Mouse (Mus musculus) left cerebral cortex, postnatal 4 days (tissue): ENCODE measurements around the gene Lrg1. TPM values are rescaled to one million over a fixed set of nuclear protein-coding genes. Genes with fewer than 3 reads are reported as not detected.

Source experiments
- DNase-seq: peaks from one replicate; pipeline ENCODE4 v3.0.0-alpha.2; 2022
- intact Hi-C: fragments of 180-260 bp; cut with DNase I; formaldehyde crosslinking; loops from one replicate; pipeline ENCODE4 v1.15.1; 2025
- total RNA-seq, 2 experiments: library from RNA; stranded (reverse); gene quantifications; 2 replicates each; pipeline ENCODE4 v1.2.3; 2021

Gene Lrg1
- not detected for total RNA-seq

DNA sequence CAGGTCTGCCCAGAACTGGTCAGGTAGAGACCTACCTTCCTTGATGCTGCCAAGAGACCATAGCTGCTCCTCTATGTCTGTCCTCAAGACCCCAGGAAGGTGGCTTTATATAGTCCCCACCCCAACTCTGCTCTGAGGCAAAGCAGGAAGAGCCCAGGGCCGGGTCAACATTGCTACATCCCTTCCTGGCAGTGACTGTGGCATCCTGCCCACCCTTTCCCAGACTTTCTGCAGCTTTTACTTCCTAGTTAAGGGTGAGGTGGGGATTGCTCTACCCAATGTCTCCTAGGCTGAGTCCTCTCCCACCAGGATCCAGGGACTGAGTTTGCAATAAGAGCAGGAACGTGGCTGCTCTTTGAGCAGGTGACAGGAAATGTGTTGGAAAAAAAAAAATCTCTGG lies at the start of gene Lrg1:
Gene Lrg1 (minus strand): TSS at position 176 of the 400 bp plus-strand sequence.
- intact Hi-C loops, result no loop called here
- DNase-seq, result no peak

- intact Hi-C loops, result no loop called here
- DNase-seq, result peak; percentile 27
Measured at GRCm38 (mm10) chr17:56171456-56171855, 49.7 kb upstream of the Lrg1 start.

GRCm38 (mm10) chr17:56170636-56171035 lies 48.8 kb upstream of the Lrg1 start:
- peak; percentile 22 for DNase-seq
- intact Hi-C loops, result no loop called here

GRCm38 (mm10) chr17:56169830-56170229 lies 48.0 kb upstream of the Lrg1 start:
- no peak for DNase-seq
- intact Hi-C loops, result no loop called here

- intact Hi-C loops, result no loop called here
- DNase-seq, result no peak
Measured at GRCm38 (mm10) chr17:56165671-56166070, 43.9 kb upstream of the Lrg1 start.

GRCm38 (mm10) chr17:56164510-56164909 lies 42.7 kb upstream of the Lrg1 start:
- peak; percentile 54 for DNase-seq
- intact Hi-C loops, result no loop called here

DNA sequence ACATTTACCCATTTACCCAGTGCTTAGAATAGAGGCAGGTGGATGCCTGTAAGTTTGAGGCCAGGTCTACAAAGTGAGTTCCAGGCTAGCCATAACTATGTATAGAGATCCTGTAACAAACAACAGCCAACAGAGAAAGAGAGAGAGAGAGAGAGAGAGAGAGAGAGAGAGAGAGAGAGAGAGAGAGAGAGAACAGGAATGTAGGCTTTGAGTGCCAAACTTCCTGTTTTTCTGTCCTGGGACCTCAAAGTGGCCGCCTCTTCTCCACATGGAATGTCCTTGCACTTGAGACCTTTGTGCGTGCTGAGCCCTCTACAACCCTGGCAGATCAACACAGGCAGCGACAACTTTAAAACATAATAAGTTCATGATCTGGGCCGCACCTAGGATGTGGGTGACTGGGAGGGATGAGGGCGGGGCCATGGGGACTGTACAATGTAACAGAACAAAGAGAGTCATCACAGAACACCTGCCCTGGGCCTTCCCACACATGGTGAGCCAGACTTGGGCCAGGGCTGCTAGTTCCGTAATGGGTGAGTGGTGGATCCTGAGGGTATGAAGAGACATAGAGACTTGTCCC lies 41.8 kb upstream of the Lrg1 start:
- intact Hi-C loops, result no loop called here

GRCm38 (mm10) chr17:56162231-56162774 lies 40.5 kb upstream of the Lrg1 start, which contains the start of gene Tnfaip8l1:
TSS of gene Tnfaip8l1 (plus strand) at chr17:56162477.
- DNase-seq, result peak; percentile 95
- intact Hi-C loops, result no loop called here

More for the DNA sequence above, 41.8 kb upstream of the Lrg1 start:
- no peak for DNase-seq

DNA sequence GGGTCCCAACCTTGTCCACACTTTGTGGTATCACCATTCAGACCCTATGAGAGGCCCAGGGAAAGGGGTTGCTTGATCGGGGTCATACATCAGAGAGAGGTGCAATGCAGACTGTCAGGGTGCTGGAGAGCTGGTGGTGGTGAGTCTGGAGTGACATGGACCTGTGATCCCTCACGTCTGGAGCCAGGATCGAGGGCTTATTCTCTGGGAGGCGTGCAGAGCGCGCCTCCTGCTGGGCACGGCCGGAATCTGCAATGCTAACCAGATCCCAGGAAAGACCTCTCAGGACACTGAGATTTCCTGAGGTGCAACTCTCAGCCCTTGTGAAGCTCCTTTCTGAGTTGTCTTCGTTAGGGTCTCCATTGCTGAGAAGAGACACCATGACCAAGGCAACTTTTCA lies 37.9 kb upstream of the Lrg1 start:
- intact Hi-C loops, result no loop called here
- DNase-seq, result peak; percentile 59

- intact Hi-C loops, result no loop called here
- DNase-seq, result peak; percentile 75
Measured at GRCm38 (mm10) chr17:56153643-56154042, 31.8 kb upstream of the Lrg1 start.

- intact Hi-C loops, result no loop called here
- DNase-seq, result no peak
Measured at GRCm38 (mm10) chr17:56149897-56150296, 28.1 kb upstream of the Lrg1 start.

DNA sequence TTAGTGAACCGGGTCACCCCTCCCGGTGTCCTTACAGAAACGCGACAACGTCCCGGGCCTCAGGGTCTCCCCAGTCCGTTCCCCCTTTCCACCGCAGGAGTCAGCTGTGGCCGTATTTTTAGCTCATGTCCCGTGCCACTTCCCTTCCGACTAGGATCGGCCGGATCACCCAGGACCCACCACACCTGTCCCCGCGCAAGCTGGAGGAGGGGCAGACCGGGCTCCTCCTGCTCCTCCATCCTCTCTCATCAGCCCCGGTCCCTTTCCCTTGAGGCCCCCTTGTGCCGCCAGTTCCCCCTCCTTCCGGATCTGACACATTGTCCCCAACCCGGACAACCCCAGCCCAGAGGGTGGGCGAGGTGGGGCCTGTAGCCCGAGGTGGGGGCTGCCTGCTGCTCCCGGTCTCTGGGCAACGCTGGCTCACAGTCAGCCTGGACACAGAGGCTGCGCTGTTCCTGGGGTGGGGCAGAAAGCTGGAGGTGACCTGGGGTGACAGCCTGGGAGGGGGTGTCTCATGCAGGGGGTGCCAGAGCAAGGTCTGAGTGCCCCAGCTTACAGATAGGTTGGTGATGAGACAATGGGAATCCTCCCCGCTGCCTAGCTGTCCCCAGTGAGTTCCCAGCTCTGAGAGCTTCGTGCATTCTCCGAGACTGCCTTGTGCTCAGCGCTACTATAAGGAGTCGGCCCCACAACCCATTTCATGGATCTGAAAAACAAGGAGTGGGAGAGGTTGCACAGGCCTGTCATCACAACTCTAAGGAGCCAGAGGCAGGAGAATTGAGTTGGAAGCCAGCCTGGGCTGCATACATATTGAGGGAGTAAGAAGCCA lies 27.2 kb upstream of the Lrg1 start:
- no peak for DNase-seq
- intact Hi-C loops, result no loop called here

DNA sequence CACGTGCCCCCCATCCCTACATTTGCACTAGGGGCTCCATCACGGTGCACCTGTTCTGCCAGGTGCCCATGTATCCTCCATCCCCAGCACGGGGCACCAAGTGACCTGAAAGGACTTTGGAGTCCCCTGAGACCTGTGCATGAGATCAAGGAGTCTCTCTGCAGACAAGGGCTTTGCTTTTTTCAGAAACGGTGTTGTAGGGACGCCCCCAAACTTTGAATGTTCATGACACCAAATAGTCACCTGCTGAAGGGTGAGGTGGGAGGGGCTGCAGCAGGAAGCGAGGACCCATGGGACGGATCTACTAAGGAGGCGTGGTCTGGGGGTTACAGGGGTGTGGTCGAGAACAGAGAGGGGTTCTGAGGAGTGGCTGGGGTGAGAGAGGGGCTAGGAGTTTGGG lies 26.5 kb upstream of the Lrg1 start:
- intact Hi-C loops, result no loop called here
- no peak for DNase-seq

- intact Hi-C loops, result no loop called here
- DNase-seq, result no peak
Measured at GRCm38 (mm10) chr17:56147420-56147819, 25.6 kb upstream of the Lrg1 start.

DNA sequence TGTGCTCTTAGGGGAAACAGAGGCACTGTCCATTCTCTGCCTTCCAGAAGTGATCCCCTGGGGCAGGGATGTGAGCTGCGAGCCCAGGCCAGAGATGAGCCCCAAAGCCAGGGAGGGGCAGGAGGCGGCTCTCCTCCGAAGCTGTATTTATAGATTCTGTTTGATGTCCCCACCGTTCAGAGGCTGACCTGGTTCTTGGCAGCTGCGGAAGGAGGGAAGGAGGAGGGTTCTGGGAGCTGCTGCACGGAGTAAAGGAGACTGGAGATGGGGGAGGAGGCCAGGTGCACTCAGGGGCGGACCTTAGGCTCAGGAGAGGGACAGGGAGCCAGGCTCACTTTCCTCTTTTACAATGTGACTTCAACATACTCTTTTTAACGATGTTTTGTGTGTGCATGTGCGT lies 24.3 kb upstream of the Lrg1 start:
- intact Hi-C loops, result no loop called here

DNA sequence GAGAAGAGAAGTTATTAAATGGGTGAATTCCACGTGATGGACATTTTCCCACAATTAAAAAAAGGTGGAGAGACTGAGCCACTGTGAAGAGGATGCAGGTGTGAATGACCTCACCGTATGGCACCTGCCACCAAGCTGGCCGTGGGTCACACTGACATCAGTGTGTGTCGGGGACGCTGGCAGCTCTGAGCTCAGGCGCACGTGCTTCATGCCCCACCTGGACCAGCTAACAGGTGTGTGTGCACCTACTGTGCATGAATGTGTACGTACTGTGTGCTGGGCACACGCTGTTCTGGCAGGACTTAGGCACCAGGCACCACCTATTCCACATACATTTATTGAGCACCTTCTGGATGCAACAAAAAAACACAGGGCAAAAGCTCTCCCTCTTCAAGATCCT lies 22.7 kb upstream of the Lrg1 start:
- no peak for DNase-seq
- intact Hi-C loops, result no loop called here

More for the DNA sequence above, 24.3 kb upstream of the Lrg1 start:
- DNase-seq, result no peak

GRCm38 (mm10) chr17:56141702-56142605 lies 20.2 kb upstream of the Lrg1 start:
- DNase-seq, result peak; percentile 55
- intact Hi-C loops, result no loop called here

DNA sequence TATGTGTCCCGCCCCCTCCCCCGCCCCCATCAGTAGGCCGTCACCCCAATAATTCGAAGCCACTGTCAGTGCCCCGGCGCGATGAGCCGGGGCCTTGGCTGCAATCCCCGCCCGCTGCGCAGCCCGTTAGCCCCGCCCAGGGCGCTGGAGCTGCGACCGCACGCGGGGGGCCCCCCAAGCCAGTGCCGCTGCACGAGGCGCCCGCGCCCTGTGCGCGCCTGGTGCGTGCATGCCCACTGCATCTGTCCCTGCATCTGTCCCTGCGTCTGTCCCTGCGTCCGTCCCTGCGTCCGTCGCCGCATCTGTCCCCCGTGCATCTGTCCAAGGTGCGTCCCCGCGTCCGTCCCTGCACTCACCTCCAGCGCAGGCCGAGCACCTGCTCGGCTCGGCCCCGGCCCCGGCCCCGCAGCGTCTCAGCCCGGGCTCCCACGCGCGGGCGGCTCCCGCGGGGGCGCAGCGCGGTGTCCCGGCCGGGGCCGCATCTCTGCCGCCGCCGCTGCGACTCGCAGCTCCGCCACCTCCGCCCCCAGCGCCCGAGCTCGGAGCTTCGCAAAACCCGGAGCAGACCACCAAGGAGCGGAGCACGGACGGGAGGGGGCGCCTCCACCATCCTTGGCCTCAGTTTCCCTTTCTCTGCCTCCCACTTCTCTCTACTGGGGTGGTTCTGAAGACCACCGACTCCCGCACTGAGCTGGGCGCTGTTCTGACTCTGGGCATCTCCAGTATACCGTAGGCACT lies 18.2 kb upstream of the Lrg1 start, which contains the start of gene Sema6b:
Gene Sema6b (minus strand): TSS at position 486 of the 738 bp plus-strand sequence.
- peak; percentile 73 for DNase-seq
- intact Hi-C loops, result no loop called here

GRCm38 (mm10) chr17:56139355-56139754 lies 17.6 kb upstream of the Lrg1 start:
- DNase-seq, result no peak

More at GRCm38 (mm10) chr17:56139355-56139754, 17.6 kb upstream of the Lrg1 start:
- intact Hi-C loops, result no loop called here
